Mouse (Mus musculus): ENCODE measurements around the gene Hacd3. TPM values are rescaled to one million over a fixed set of nuclear protein-coding genes. Genes with fewer than 3 reads are reported as not detected.
A peak's percentile ranks its signal among the peaks of the same experiment; 100 is the strongest.

Gene Hacd3
- 114 and 127 TPM in 2 replicates for polyA plus RNA-seq (2014; fragmentation: Nextera tagmentation; extraction: Ambion mirVana)

- Histone ChIP-seq H3K9me3 (ENCODE audit: control insufficient read depth, low read length) (no peaks in the 10 kb centered on the region), H3K4me1 (replicated peaks; ENCODE audit: control insufficient read depth, insufficient read depth, low read length) (peaks cover 7% of the 10 kb centered on the region), H3K9ac (ENCODE audit: low read depth, low read length) (peak within 1 kb of the TSS; percentile 89), H3K27ac (ENCODE audit: low read depth, low read length) (peak within 1 kb of the TSS; percentile 77), H3K4me2 (replicated peaks; ENCODE audit: low read depth, low read length) (peak within 1 kb of the TSS; percentile 59), H3K36me3 (ENCODE audit: control insufficient read depth, insufficient read depth, low read length) (no peaks in the 10 kb centered on the region), H3K27me3 (ENCODE audit: control insufficient read depth, insufficient read depth, low read length) (no peaks in the 10 kb centered on the region), H3K4me3 (ENCODE audit: low read depth, low read length) (peak within 1 kb of the TSS; percentile 73)
- under 1% methylated on average over 81 of the region's 81 CpGs for WGBS
- ATAC-seq (ENCODE audit: low FRiP score) (peak; percentile 93), DNase-seq (ENCODE audit: low spot score) (peak; percentile 94)
These were observed at the start of gene Hacd3 for GRCm38 (mm10) chr9:65020991-65021886. Hacd3 (minus strand) TSS chr9:65021693.

GRCm38 (mm10) chr9:65070587-65070986, 49.1 kb upstream of the Hacd3 start:
- Histone ChIP-seq H3K4me3 (ENCODE audit: low read depth, low read length) (no peak overlapping the region), H3K27me3 (ENCODE audit: control insufficient read depth, insufficient read depth, low read length) (no peaks in the 10 kb centered on the region), H3K27ac (ENCODE audit: low read depth, low read length) (no peak overlapping the region), H3K36me3 (ENCODE audit: control insufficient read depth, insufficient read depth, low read length) (peaks cover 9% of the 10 kb centered on the region), H3K4me2 (replicated peaks; ENCODE audit: low read depth, low read length) (no peak overlapping the region), H3K9me3 (ENCODE audit: control insufficient read depth, low read length) (no peaks in the 10 kb centered on the region), H3K9ac (ENCODE audit: low read depth, low read length) (no peak overlapping the region), H3K4me1 (replicated peaks; ENCODE audit: control insufficient read depth, insufficient read depth, low read length) (no peaks in the 10 kb centered on the region)
- WGBS: 90% methylated on average over 3 of the region's 3 CpGs
- no peak for ATAC-seq (ENCODE audit: low FRiP score)
- no peak for DNase-seq (ENCODE audit: low spot score)

GRCm38 (mm10) chr9:65064251-65064650, 42.8 kb upstream of the Hacd3 start:
- WGBS: 94% methylated on average over 7 of the region's 7 CpGs

GRCm38 (mm10) chr9:65050981-65051380, 29.5 kb upstream of the Hacd3 start:
- H3K4me3 ChIP-seq (ENCODE audit: low read depth, low read length): no peak overlapping the region
- DNase-seq (ENCODE audit: low spot score) (no peak), ATAC-seq (ENCODE audit: low FRiP score) (no peak)
- peaks cover 10% of the 10 kb centered on the region; the same call in 1 of the 2 replicates for H3K36me3 ChIP-seq (ENCODE audit: control insufficient read depth, insufficient read depth, low read length)
- no peaks in the 10 kb centered on the region for H3K4me1 ChIP-seq (replicated peaks; ENCODE audit: control insufficient read depth, insufficient read depth, low read length)
- H3K4me2 ChIP-seq (replicated peaks; ENCODE audit: low read depth, low read length): no peak overlapping the region
- no peak overlapping the region for H3K27ac ChIP-seq (ENCODE audit: low read depth, low read length)
- WGBS: over 99% methylated on average over 3 of the region's 3 CpGs
- no peak overlapping the region for H3K9ac ChIP-seq (ENCODE audit: low read depth, low read length)
- H3K9me3 ChIP-seq (ENCODE audit: control insufficient read depth, low read length): no peaks in the 10 kb centered on the region
- H3K27me3 ChIP-seq (ENCODE audit: control insufficient read depth, insufficient read depth, low read length): no peaks in the 10 kb centered on the region

More at GRCm38 (mm10) chr9:65064251-65064650, 42.8 kb upstream of the Hacd3 start:
- H3K4me3 ChIP-seq (ENCODE audit: low read depth, low read length): no peak overlapping the region
- H3K9me3 ChIP-seq (ENCODE audit: control insufficient read depth, low read length): no peaks in the 10 kb centered on the region
- no peak overlapping the region for H3K4me2 ChIP-seq (replicated peaks; ENCODE audit: low read depth, low read length)
- H3K9ac ChIP-seq (ENCODE audit: low read depth, low read length): no peak overlapping the region
- H3K36me3 ChIP-seq (ENCODE audit: control insufficient read depth, insufficient read depth, low read length): peaks cover 11% of the 10 kb centered on the region
- H3K27me3 ChIP-seq (ENCODE audit: control insufficient read depth, insufficient read depth, low read length): no peaks in the 10 kb centered on the region
- DNase-seq (ENCODE audit: low spot score) (no peak), ATAC-seq (ENCODE audit: low FRiP score) (no peak)
- no peaks in the 10 kb centered on the region for H3K4me1 ChIP-seq (replicated peaks; ENCODE audit: control insufficient read depth, insufficient read depth, low read length)
- H3K27ac ChIP-seq (ENCODE audit: low read depth, low read length): no peak overlapping the region

- DNase-seq (ENCODE audit: low spot score) (no peak), ATAC-seq (ENCODE audit: low FRiP score) (no peak)
- Histone ChIP-seq H3K4me1 (replicated peaks; ENCODE audit: control insufficient read depth, insufficient read depth, low read length) (no peaks in the 10 kb centered on the region), H3K4me3 (ENCODE audit: low read depth, low read length) (no peak overlapping the region), H3K27ac (ENCODE audit: low read depth, low read length) (no peak overlapping the region), H3K36me3 (ENCODE audit: control insufficient read depth, insufficient read depth, low read length) (peaks cover 15% of the 10 kb centered on the region), H3K9me3 (ENCODE audit: control insufficient read depth, low read length) (no peaks in the 10 kb centered on the region), H3K4me2 (replicated peaks; ENCODE audit: low read depth, low read length) (no peak overlapping the region), H3K9ac (ENCODE audit: low read depth, low read length) (no peak overlapping the region), H3K27me3 (ENCODE audit: control insufficient read depth, insufficient read depth, low read length) (no peaks in the 10 kb centered on the region)
- WGBS: 93% methylated on average over 5 of the region's 5 CpGs
These were observed 27.9 kb upstream of the Hacd3 start for GRCm38 (mm10) chr9:65049422-65049821.

GRCm38 (mm10) chr9:65046993-65047392, 25.5 kb upstream of the Hacd3 start:
- DNase-seq (ENCODE audit: low spot score) (no peak), ATAC-seq (ENCODE audit: low FRiP score) (no peak)
- no peak overlapping the region for H3K4me3 ChIP-seq (ENCODE audit: low read depth, low read length)
- H3K27ac ChIP-seq (ENCODE audit: low read depth, low read length): no peak overlapping the region
- no peak overlapping the region for H3K4me2 ChIP-seq (replicated peaks; ENCODE audit: low read depth, low read length)
- H3K4me1 ChIP-seq (replicated peaks; ENCODE audit: control insufficient read depth, insufficient read depth, low read length): no peaks in the 10 kb centered on the region
- WGBS: 96% methylated on average over 1 of the region's 1 CpGs
- H3K9me3 ChIP-seq (ENCODE audit: control insufficient read depth, low read length): no peaks in the 10 kb centered on the region
- no peak overlapping the region for H3K9ac ChIP-seq (ENCODE audit: low read depth, low read length)
- no peaks in the 10 kb centered on the region for H3K27me3 ChIP-seq (ENCODE audit: control insufficient read depth, insufficient read depth, low read length)
- H3K36me3 ChIP-seq (ENCODE audit: control insufficient read depth, insufficient read depth, low read length): peaks cover 20% of the 10 kb centered on the region

- H3K27me3 ChIP-seq (ENCODE audit: control insufficient read depth, insufficient read depth, low read length): no peaks in the 10 kb centered on the region
- H3K9me3 ChIP-seq (ENCODE audit: control insufficient read depth, low read length): no peaks in the 10 kb centered on the region
- no peak overlapping the region for H3K27ac ChIP-seq (ENCODE audit: low read depth, low read length)
- WGBS: 95% methylated on average over 5 of the region's 5 CpGs
- no peaks in the 10 kb centered on the region for H3K4me1 ChIP-seq (replicated peaks; ENCODE audit: control insufficient read depth, insufficient read depth, low read length)
- DNase-seq (ENCODE audit: low spot score) (peak; percentile 23), ATAC-seq (ENCODE audit: low FRiP score) (no peak)
- H3K36me3 ChIP-seq (ENCODE audit: control insufficient read depth, insufficient read depth, low read length): peaks cover 21% of the 10 kb centered on the region
- no peak overlapping the region for H3K4me3 ChIP-seq (ENCODE audit: low read depth, low read length)
- no peak overlapping the region for H3K9ac ChIP-seq (ENCODE audit: low read depth, low read length)
- no peak overlapping the region for H3K4me2 ChIP-seq (replicated peaks; ENCODE audit: low read depth, low read length)
These were observed 19.9 kb upstream of the Hacd3 start for GRCm38 (mm10) chr9:65041430-65041829.

- Histone ChIP-seq H3K27me3 (ENCODE audit: control insufficient read depth, insufficient read depth, low read length) (no peaks in the 10 kb centered on the region), H3K27ac (ENCODE audit: low read depth, low read length) (no peak overlapping the region), H3K4me3 (ENCODE audit: low read depth, low read length) (no peak overlapping the region), H3K36me3 (ENCODE audit: control insufficient read depth, insufficient read depth, low read length) (peaks cover 11% of the 10 kb centered on the region; the same call in 1 of the 2 replicates), H3K4me2 (replicated peaks; ENCODE audit: low read depth, low read length) (no peak overlapping the region), H3K4me1 (replicated peaks; ENCODE audit: control insufficient read depth, insufficient read depth, low read length) (no peaks in the 10 kb centered on the region), H3K9me3 (ENCODE audit: control insufficient read depth, low read length) (no peaks in the 10 kb centered on the region), H3K9ac (ENCODE audit: low read depth, low read length) (no peak overlapping the region)
- DNase-seq (ENCODE audit: low spot score): no peak
- 94% methylated on average over 8 of the region's 8 CpGs for WGBS
- ATAC-seq (ENCODE audit: low FRiP score): no peak
These were observed 15.4 kb upstream of the Hacd3 start for GRCm38 (mm10) chr9:65036861-65037260.

- peaks cover 10% of the 10 kb centered on the region; the same call in 1 of the 2 replicates for H3K36me3 ChIP-seq (ENCODE audit: control insufficient read depth, insufficient read depth, low read length)
- ATAC-seq (ENCODE audit: low FRiP score) (no peak), DNase-seq (ENCODE audit: low spot score) (no peak)
- H3K27ac ChIP-seq (ENCODE audit: low read depth, low read length): no peak overlapping the region
- 97% methylated on average over 1 of the region's 1 CpGs for WGBS
- no peak overlapping the region for H3K4me2 ChIP-seq (replicated peaks; ENCODE audit: low read depth, low read length)
- no peaks in the 10 kb centered on the region for H3K4me1 ChIP-seq (replicated peaks; ENCODE audit: control insufficient read depth, insufficient read depth, low read length)
- H3K9me3 ChIP-seq (ENCODE audit: control insufficient read depth, low read length): no peaks in the 10 kb centered on the region
- H3K9ac ChIP-seq (ENCODE audit: low read depth, low read length): no peak overlapping the region
- no peaks in the 10 kb centered on the region for H3K27me3 ChIP-seq (ENCODE audit: control insufficient read depth, insufficient read depth, low read length)
- no peak overlapping the region for H3K4me3 ChIP-seq (ENCODE audit: low read depth, low read length)
These were observed 15.0 kb upstream of the Hacd3 start for GRCm38 (mm10) chr9:65036456-65036855.

Measured in hindbrain, embryonic 11.5 days (tissue).